Mouse (Mus musculus) ES-E14 (cell line): ENCODE results near the gene Gm10972.

Experiments
- CHD2 ChIP-seq: IDR thresholded peaks from 2 replicates; pipeline ENCODE4 v1.6.1; 2014; ENCODE audit warnings: mild to moderate bottlenecking, low read depth, low read length, inconsistent platforms
- HCFC1 ChIP-seq: IDR thresholded peaks from 2 replicates; pipeline ENCODE4 v1.6.1; 2012; ENCODE audit warnings: low read length, inconsistent platforms, borderline replicate concordance; ENCODE audit not compliant: insufficient read depth
- MAFK ChIP-seq: IDR thresholded peaks from 2 replicates; pipeline ENCODE4 v1.6.1; 2014; ENCODE audit warnings: mild to moderate bottlenecking, low read depth, low read length, inconsistent platforms; ENCODE audit not compliant: insufficient read depth
- ZC3H11A ChIP-seq: IDR thresholded peaks from 2 replicates; pipeline ENCODE4 v1.6.1; 2012; ENCODE audit warnings: low read depth, mild to moderate bottlenecking, inconsistent platforms, low read length, borderline replicate concordance
- ZNF384 ChIP-seq: IDR thresholded peaks from 2 replicates; pipeline ENCODE4 v1.6.1; 2012; ENCODE audit warnings: low read depth, low read length, inconsistent platforms

GRCm38 (mm10) chr3:94624281-94624680, 18.6 kb upstream of the Gm10972 start:
- TF ChIP-seq CHD2: no peak
- TF ChIP-seq ZNF384: no peak
- TF ChIP-seq HCFC1: no peak
- TF ChIP-seq ZC3H11A: no peak
- no peak for TF ChIP-seq MAFK
